Mouse (Mus musculus): ENCODE results near the gene Mrln. TPM values are rescaled to one million over a fixed set of nuclear protein-coding genes. Genes with fewer than 3 reads are reported as not detected.

The Mrln gene
- polyA plus RNA-seq, 1 experiment from 2014 or later = 16.1 TPM

GRCm38 (mm10) chr10:70237936-70238335 lies 33.5 kb downstream of the Mrln start:
- H3K27ac ChIP-seq = no peak overlapping the region
- H3K4me2 ChIP-seq = no peak overlapping the region
- H3K9ac ChIP-seq = no peak overlapping the region
- H3K9me3 ChIP-seq = no peaks in the 10 kb centered on the region
- no peaks in the 10 kb centered on the region for H3K4me1 ChIP-seq
- H3K36me3 ChIP-seq = no peaks in the 10 kb centered on the region
- WGBS = 61% methylated on average over 2 of the region's 2 CpGs
- no peak for ATAC-seq (ENCODE audit: insufficient number of reproducible peaks, low FRiP score, low TSS enrichment, low read depth)
- no peak overlapping the region for H3K4me3 ChIP-seq
- H3K27me3 ChIP-seq = peaks cover 4% of the 10 kb centered on the region; the same call in 1 of the 2 replicates

DNA sequence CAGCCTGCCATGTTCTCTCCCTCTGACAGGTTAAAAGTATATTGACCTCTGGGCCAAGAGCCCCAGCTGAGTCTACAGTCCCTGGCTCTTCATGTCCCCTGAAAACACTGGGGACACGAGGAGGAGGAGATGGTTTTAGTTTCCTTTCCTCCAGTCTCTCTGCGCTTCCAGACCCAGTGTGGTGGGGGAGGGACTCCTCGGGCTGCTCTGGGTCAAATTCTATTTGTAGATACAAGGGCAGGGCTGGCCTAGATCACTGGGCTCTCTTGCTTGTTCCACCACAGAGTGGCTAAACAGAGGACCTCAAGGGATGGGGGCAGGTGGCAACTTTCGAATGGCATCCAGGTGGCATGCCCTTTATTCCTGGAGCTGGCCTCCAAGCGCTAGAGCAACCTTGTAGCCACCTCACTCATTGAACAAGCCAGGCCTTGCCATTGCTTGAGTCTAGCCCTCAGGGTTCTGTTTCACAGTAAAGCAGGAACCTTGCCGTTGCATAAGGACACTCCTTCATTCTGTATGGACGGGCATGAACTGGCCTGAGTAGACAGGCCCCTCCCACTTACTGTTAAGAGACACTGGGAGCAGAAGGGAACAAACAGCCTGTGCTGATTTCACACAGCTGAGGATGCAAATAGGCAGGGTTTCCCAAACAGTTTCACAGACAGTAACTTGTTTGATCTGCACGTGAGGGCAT lies 38.4 kb downstream of the Mrln start:
- WGBS = 46% methylated on average over 8 of the region's 8 CpGs

GRCm38 (mm10) chr10:70244921-70245558 lies 40.6 kb downstream of the Mrln start, which contains the start of gene Slc16a9:
Gene Slc16a9 (plus strand): TSS chr10:70245100.
- peak within 1 kb of the TSS; percentile 66 for H3K4me3 ChIP-seq
- WGBS = under 1% methylated on average over 53 of the region's 54 CpGs
- H3K4me1 ChIP-seq = peaks cover 17% of the 10 kb centered on the region
- peak within 1 kb of the TSS; percentile 56 for H3K9ac ChIP-seq
- no peaks in the 10 kb centered on the region for H3K9me3 ChIP-seq
- H3K36me3 ChIP-seq = no peaks in the 10 kb centered on the region
- H3K27me3 ChIP-seq = peaks cover 43% of the 10 kb centered on the region
- ATAC-seq (ENCODE audit: insufficient number of reproducible peaks, low FRiP score, low TSS enrichment, low read depth) = peak; percentile 86
- peak within 1 kb of the TSS; percentile 95 for H3K4me2 ChIP-seq
- H3K27ac ChIP-seq = no peak within 1 kb of the TSS

More for the DNA sequence above, 38.4 kb downstream of the Mrln start:
- Histone ChIP-seq H3K27me3 (peaks cover 43% of the 10 kb centered on the region), H3K9me3 (no peaks in the 10 kb centered on the region), H3K4me3 (no peak overlapping the region), H3K4me1 (peaks cover 17% of the 10 kb centered on the region), H3K36me3 (no peaks in the 10 kb centered on the region), H3K27ac (no peak overlapping the region), H3K9ac (no peak overlapping the region), H3K4me2 (no peak overlapping the region)
- ATAC-seq (ENCODE audit: insufficient number of reproducible peaks, low FRiP score, low TSS enrichment, low read depth) = no peak

GRCm38 (mm10) chr10:70245559-70245945 lies 41.1 kb downstream of the Mrln start:
- 1% methylated on average over 16 of the region's 16 CpGs for WGBS
- no peaks in the 10 kb centered on the region for H3K9me3 ChIP-seq
- peaks cover 17% of the 10 kb centered on the region for H3K4me1 ChIP-seq
- peaks cover 43% of the 10 kb centered on the region for H3K27me3 ChIP-seq
- H3K9ac ChIP-seq = peak overlapping the region; percentile 56
- H3K4me3 ChIP-seq = peak overlapping the region; percentile 66
- H3K27ac ChIP-seq = no peak overlapping the region
- peak overlapping the region; percentile 95 for H3K4me2 ChIP-seq
- H3K36me3 ChIP-seq = no peaks in the 10 kb centered on the region
- ATAC-seq (ENCODE audit: insufficient number of reproducible peaks, low FRiP score, low TSS enrichment, low read depth) = peak; percentile 2; the same call in 1 of the 2 replicates

DNA sequence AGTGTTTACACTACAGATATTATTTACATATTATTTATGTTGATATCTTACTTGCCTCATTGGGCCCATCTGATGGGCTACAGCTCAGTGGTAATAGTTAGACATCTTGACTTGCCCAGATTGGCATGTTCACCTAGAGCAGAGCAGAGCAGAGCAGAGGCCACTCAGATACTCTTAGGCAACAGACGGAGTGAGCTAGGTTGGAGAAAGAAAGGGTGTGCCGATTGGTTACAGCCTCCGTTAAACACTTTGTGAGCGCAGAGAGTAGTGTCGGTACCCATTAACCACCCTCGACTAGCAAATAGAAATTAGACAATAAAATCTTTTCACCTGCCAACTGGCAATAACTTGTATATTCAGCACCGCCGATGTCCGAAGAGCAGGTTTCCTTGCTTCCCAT lies 41.6 kb downstream of the Mrln start:
- Histone ChIP-seq H3K4me3 (peak overlapping the region; percentile 66), H3K9me3 (no peaks in the 10 kb centered on the region), H3K36me3 (no peaks in the 10 kb centered on the region), H3K4me1 (peaks cover 17% of the 10 kb centered on the region), H3K27me3 (peaks cover 43% of the 10 kb centered on the region), H3K27ac (no peak overlapping the region), H3K9ac (no peak overlapping the region), H3K4me2 (peak overlapping the region; percentile 95)
- no peak for ATAC-seq (ENCODE audit: insufficient number of reproducible peaks, low FRiP score, low TSS enrichment, low read depth)
- 29% methylated on average over 9 of the region's 9 CpGs for WGBS

DNA sequence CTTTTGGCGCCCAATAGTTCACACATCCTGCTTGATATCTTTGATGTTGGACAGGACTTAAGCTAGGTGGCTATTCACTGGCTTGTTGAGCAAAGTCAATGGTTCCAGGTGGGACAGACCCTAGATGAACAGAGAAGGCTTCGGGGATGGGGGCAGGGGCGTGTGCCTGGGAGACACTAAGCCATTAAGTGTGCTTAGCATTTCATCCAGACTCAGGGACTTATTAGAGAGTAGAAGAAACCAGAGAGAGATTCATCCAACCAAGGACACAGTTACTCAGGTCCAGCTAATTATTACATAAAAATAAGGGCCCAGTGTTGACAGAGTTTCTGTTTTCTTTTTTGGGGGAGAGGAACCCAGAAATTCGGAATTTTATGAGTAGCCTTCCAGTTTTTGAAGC lies 45.9 kb downstream of the Mrln start:
- Histone ChIP-seq H3K4me1 (peaks cover 8% of the 10 kb centered on the region), H3K36me3 (no peaks in the 10 kb centered on the region), H3K27me3 (peaks cover 16% of the 10 kb centered on the region), H3K9me3 (no peaks in the 10 kb centered on the region), H3K9ac (no peak overlapping the region), H3K27ac (no peak overlapping the region), H3K4me2 (no peak overlapping the region), H3K4me3 (no peak overlapping the region)
- WGBS = 82% methylated on average over 4 of the region's 4 CpGs
- no peak for ATAC-seq (ENCODE audit: insufficient number of reproducible peaks, low FRiP score, low TSS enrichment, low read depth)

DNA sequence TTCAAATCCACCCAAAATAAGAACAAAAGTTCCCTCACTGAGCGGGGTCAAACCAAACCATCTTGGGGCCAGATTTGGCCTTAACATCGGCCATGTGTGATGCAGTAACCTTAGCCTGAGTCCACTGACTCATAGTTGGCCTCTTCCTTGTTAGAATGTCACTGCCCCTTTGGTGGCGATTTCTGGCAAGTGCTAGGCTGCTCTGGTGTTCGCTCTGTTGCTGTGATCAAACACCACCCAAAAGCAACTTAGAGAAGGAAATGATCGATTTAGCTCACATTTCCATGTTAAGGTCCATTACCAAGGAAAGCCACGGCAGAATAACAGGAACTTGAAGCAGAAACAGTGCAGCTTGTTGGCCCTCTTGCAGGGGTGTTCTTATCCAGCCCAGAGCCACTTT lies 46.3 kb downstream of the Mrln start:
- H3K27me3 ChIP-seq = peaks cover 12% of the 10 kb centered on the region
- H3K4me1 ChIP-seq = peaks cover 4% of the 10 kb centered on the region
- no peak overlapping the region for H3K9ac ChIP-seq
- no peak overlapping the region for H3K4me3 ChIP-seq
- no peaks in the 10 kb centered on the region for H3K36me3 ChIP-seq
- H3K27ac ChIP-seq = no peak overlapping the region
- no peaks in the 10 kb centered on the region for H3K9me3 ChIP-seq
- H3K4me2 ChIP-seq = no peak overlapping the region
- no peak for ATAC-seq (ENCODE audit: insufficient number of reproducible peaks, low FRiP score, low TSS enrichment, low read depth)
- 77% methylated on average over 6 of the region's 6 CpGs for WGBS

DNA sequence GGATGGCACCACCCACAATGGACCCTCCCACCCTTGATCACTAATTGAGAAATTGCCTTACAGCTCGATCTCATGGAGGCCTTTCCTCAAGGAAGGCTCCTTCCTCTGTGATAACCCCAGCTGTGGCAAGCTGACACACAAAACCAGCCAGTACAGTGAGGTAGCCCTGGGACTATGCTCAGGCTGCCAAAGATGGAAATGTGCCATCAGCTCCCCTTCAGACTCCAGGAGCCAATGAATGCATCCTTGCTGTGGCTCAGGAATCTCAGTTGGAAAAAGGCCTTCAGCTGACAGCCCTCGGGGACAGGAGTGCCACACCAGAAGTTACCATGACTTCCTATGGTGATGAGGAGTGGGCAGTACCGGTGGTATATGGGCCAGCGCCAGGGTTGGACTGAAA lies 50.2 kb downstream of the Mrln start:
- no peak overlapping the region for H3K9ac ChIP-seq
- no peak for ATAC-seq (ENCODE audit: insufficient number of reproducible peaks, low FRiP score, low TSS enrichment, low read depth)
- WGBS = 76% methylated on average over 4 of the region's 4 CpGs
- no peak overlapping the region for H3K27ac ChIP-seq
- H3K9me3 ChIP-seq = no peaks in the 10 kb centered on the region
- no peaks in the 10 kb centered on the region for H3K27me3 ChIP-seq
- H3K4me2 ChIP-seq = no peak overlapping the region
- H3K36me3 ChIP-seq = no peaks in the 10 kb centered on the region
- no peaks in the 10 kb centered on the region for H3K4me1 ChIP-seq
- no peak overlapping the region for H3K4me3 ChIP-seq

DNA sequence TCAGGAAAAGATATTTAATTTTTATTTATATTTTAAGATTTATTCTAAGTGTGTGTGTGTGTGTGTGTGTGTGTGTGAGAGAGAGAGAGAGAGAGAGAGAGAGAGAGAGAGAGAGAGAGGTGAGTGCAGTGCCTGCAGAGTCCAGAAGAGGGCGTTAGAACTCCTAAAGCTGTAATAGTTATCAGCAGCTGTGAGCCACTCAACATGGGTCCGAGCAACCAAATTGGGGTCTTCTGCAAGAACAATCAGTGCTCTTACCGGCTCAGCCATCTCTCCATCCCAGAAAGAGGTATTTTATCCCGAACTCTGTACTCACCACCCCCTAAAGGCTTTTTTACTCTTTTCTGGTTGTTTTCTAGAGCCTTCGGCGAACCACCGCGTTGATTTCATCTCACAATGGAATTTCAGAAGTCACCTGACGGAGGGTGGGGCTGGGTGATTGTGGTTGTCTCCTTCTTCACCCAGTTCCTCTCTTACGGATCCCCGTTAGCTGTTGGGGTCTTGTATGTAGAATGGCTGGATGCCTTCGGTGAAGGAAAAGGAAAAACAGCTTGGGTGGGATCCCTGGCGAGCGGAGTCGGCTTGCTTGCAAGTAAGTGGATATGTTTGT lies 51.2 kb downstream of the Mrln start:
- no peak for ATAC-seq (ENCODE audit: insufficient number of reproducible peaks, low FRiP score, low TSS enrichment, low read depth)
- Histone ChIP-seq H3K27ac (no peak overlapping the region), H3K27me3 (no peaks in the 10 kb centered on the region), H3K9me3 (no peaks in the 10 kb centered on the region), H3K36me3 (no peaks in the 10 kb centered on the region), H3K4me2 (no peak overlapping the region), H3K9ac (no peak overlapping the region), H3K4me3 (no peak overlapping the region), H3K4me1 (no peaks in the 10 kb centered on the region)
- WGBS = 86% methylated on average over 15 of the region's 15 CpGs

DNA sequence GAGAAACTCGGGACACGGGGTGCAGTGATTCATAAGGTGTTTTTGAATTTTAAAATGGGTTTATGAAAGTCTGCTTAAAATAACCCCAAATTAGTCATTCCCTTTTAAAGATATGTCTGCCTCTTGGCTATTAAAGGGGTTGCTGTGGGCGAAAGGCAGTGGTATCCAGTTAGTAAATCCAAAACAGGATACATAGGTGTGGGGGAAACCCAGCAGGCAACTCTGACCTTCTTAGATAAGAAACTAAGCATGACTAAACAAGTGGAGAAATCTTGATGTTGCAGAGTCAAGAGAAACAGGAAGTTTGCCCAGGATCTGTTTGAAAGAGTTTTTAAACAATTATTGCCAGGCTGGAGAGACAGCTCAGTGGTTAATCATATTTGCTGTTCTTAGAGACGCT lies 52.6 kb downstream of the Mrln start:
- 75% methylated on average over 4 of the region's 4 CpGs for WGBS

DNA sequence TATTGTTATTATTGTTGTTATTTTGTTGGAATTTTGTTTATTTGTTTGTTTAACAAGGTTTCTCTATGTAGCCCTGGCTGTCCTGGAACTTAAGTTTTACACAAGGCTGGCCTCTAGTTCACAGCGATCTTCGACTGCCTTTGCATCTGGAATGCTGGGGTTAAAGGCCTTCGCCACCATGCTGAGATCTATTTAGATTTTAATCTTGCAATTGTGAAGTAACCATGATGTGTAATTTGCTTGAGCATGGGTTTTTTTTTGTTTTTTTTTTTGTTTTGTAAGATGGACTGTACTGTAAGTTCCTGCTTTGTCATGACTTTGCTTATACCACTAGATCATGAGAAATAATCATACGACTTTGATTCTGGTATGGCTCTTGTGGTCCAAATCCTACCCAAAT lies 56.4 kb downstream of the Mrln start:
- no peak for ATAC-seq (ENCODE audit: insufficient number of reproducible peaks, low FRiP score, low TSS enrichment, low read depth)
- no peak overlapping the region for H3K4me3 ChIP-seq
- no peaks in the 10 kb centered on the region for H3K36me3 ChIP-seq
- H3K27me3 ChIP-seq = no peaks in the 10 kb centered on the region
- no peak overlapping the region for H3K27ac ChIP-seq
- no peaks in the 10 kb centered on the region for H3K9me3 ChIP-seq
- H3K4me1 ChIP-seq = no peaks in the 10 kb centered on the region
- H3K4me2 ChIP-seq = no peak overlapping the region
- 76% methylated on average over 4 of the region's 4 CpGs for WGBS
- H3K9ac ChIP-seq = no peak overlapping the region

More for the DNA sequence above, 52.6 kb downstream of the Mrln start:
- H3K36me3 ChIP-seq = no peaks in the 10 kb centered on the region
- no peak overlapping the region for H3K4me3 ChIP-seq
- H3K27me3 ChIP-seq = no peaks in the 10 kb centered on the region
- H3K27ac ChIP-seq = no peak overlapping the region
- H3K9me3 ChIP-seq = no peaks in the 10 kb centered on the region
- H3K4me1 ChIP-seq = no peaks in the 10 kb centered on the region
- H3K4me2 ChIP-seq = no peak overlapping the region
- H3K9ac ChIP-seq = no peak overlapping the region
- no peak for ATAC-seq (ENCODE audit: insufficient number of reproducible peaks, low FRiP score, low TSS enrichment, low read depth)

DNA sequence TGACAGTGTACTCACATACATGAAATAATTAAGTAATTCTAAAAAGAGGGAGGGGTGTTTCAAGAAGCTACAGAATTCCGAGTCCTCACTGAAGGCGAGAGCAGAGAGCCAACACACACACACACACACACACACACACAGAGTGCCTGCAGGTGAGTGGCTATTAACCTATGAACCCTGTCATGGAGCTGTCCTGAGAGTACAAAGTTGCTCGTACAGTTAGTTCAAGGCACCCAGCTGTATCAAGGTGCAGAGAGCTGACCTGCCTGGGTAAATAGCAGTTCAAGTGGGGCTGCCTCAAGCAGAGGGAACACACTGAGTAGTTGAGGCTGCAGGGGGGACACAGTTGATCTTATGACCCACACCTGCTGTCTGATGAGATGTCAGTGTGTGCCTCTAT lies 57.6 kb downstream of the Mrln start:
- Histone ChIP-seq H3K36me3 (no peaks in the 10 kb centered on the region), H3K27me3 (no peaks in the 10 kb centered on the region), H3K4me1 (no peaks in the 10 kb centered on the region), H3K9ac (no peak overlapping the region), H3K4me3 (no peak overlapping the region), H3K9me3 (no peaks in the 10 kb centered on the region), H3K27ac (no peak overlapping the region), H3K4me2 (no peak overlapping the region)
- no peak for ATAC-seq (ENCODE audit: insufficient number of reproducible peaks, low FRiP score, low TSS enrichment, low read depth)
- 73% methylated on average over 3 of the region's 3 CpGs for WGBS
